Mouse (Mus musculus) testis, adult 2 months (tissue): ENCODE results near the gene Pds5b.

Experiments
- CTCF ChIP-seq: fragments of 200-500 bp; IDR thresholded peaks from 2 replicates; pipeline ENCODE4 v1.5.1; 2012; ENCODE audit warnings: low read depth, mild to moderate bottlenecking, inconsistent platforms, low read length, moderate library complexity; ENCODE audit not compliant: control insufficient read depth, insufficient read depth, insufficient replicate concordance
- POLR2A ChIP-seq: fragments of 200-500 bp; IDR thresholded peaks from 2 replicates; pipeline ENCODE4 v1.6.1; 2012; ENCODE audit warnings: low read depth, mild to moderate bottlenecking, inconsistent platforms, low read length, moderate library complexity; ENCODE audit not compliant: control insufficient read depth

DNA sequence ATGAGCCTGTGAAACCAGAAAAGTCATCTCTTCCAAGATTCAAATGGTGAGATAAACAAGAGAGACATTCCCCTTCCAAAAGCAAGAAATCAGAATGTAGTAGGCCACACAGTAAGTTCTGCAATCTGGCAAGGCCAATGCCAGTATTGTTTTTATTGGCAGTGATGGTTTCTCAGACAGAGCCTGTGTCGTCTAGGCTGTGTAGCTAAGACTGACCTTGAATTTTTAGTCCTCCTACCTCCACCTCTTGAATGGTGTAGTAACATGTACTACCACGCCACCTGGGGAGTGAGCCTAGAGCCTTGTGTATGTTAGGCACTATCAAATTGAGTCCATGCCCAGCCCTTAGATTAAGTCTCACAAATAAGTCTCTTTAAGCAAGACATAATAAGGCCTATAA is 43.8 kb upstream of the Pds5b start:
- no peak for TF ChIP-seq POLR2A
- TF ChIP-seq CTCF, result no peak
